Mouse (Mus musculus) heart, postnatal 0 days (tissue): ENCODE measurements around the gene Zfp12. TPM values are rescaled to one million over a fixed set of nuclear protein-coding genes. Genes with fewer than 3 reads are reported as not detected.
A peak's percentile ranks its signal among the peaks of the same experiment; 100 is the strongest.

Experiments
- ATAC-seq: fragments of 200-750 bp; cut with Nextera tagmentation; 2 replicates; pipeline ENCODE4 v1.8.0; 2017; ENCODE audit warnings: low read depth, moderate number of reproducible peaks, moderate library complexity; ENCODE audit not compliant: insufficient read depth
- DNase-seq: peaks from one replicate; pipeline ENCODE4 v3.0.0-alpha.2; 2016; ENCODE audit warnings: low spot score
- H3K27ac ChIP-seq: fragments of 300-500 bp; sonication (generic); 2 replicates; pipeline ENCODE4 v1.5.1; 2014; ENCODE audit warnings: low read depth, mild to moderate bottlenecking
- H3K27me3 ChIP-seq: fragments of 300-500 bp; sonication (generic); 2 replicates; pipeline ENCODE4 v1.6.1; 2014; ENCODE audit warnings: low read length, mixed read lengths; ENCODE audit not compliant: control insufficient read depth, insufficient read depth
- H3K36me3 ChIP-seq: fragments of 300-500 bp; sonication (generic); replicated peaks from 2 replicates; pipeline ENCODE4 v1.6.1; 2014; ENCODE audit warnings: low read length, mixed read lengths; ENCODE audit not compliant: control insufficient read depth, insufficient read depth
- H3K4me1 ChIP-seq: fragments of 300-500 bp; sonication (generic); 2 replicates; pipeline ENCODE4 v1.6.1; 2014; ENCODE audit warnings: antibody characterized with exemption; ENCODE audit not compliant: control insufficient read depth, insufficient read depth
- H3K4me2 ChIP-seq: fragments of 300-500 bp; sonication (generic); 2 replicates; pipeline ENCODE4 v1.6.1; 2014; ENCODE audit warnings: low read depth, mild to moderate bottlenecking, low read length, moderate library complexity
- H3K4me3 ChIP-seq: fragments of 300-500 bp; sonication (generic); 2 replicates; pipeline ENCODE4 v1.5.1; 2014; ENCODE audit warnings: low read depth, low read length
- H3K9ac ChIP-seq: fragments of 300-500 bp; sonication (generic); replicated peaks from 2 replicates; pipeline ENCODE4 v1.6.1; 2014; ENCODE audit warnings: low read depth, low read length, mixed read lengths
- H3K9me3 ChIP-seq: fragments of 300-500 bp; sonication (generic); replicated peaks from 2 replicates; pipeline ENCODE4 v1.6.1; 2016; ENCODE audit warnings: low read length; ENCODE audit not compliant: control insufficient read depth
- CTCF ChIP-seq: IDR thresholded peaks from 2 replicates; pipeline ENCODE4 v1.5.1; 2016; ENCODE audit warnings: antibody characterized with exemption, control low read depth, low read depth
- EP300 ChIP-seq: IDR thresholded peaks from 2 replicates; pipeline ENCODE4 v1.6.1; 2016; ENCODE audit warnings: antibody characterized with exemption, low read depth
- WGBS: fragments of 180-500 bp; shearing (Covaris S2); extraction: QIAGEN DNeasy Blood & Tissue Kit; methylation state at CpG from one replicate; pipeline ENCODE4 v1.1.7; 2014; 5-methylcytosine and 5-hydroxymethylcytosine counted together
- polyA plus RNA-seq: library from polyadenylated mRNA; unstranded; fragments of >200 nt; fragmentation: Nextera tagmentation; extraction: Ambion mirVana; gene quantifications from 2 replicates; pipeline ENCODE4 v1.2.1, GENCODE M21; 2015
- total RNA-seq: library from RNA; depleted of rRNA; stranded (reverse); fragments of >200 nt; gene quantifications from 2 replicates; pipeline ENCODE4 v1.2.3, GENCODE M21; 2014; ENCODE audit warnings: low replicate concordance

Gene Zfp12
- total and polyA plus RNA-seq, 2 experiments from 2014 or later, result 3.6 to 7.8 TPM

DNA sequence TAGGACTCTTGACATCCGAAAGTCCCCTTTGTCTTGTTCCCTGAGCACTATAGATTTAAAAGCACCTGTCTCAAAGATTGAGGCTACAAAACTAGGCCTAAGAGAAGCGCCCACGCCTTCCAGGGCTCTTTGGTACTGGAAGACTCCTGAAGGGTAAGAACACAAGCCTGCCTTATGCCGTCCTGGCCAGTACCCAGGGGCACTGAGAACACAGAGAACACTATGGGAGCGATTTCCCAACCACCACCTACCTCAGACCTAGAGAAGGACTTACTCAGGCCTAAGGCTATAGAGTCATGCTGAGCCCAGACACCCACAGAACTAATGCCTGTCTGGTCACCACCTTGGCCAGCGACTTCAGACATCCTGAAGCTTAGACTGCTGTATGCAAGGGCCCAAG is 31.8 kb downstream of the Zfp12 start:
- no peak overlapping the region for H3K9ac ChIP-seq

DNA sequence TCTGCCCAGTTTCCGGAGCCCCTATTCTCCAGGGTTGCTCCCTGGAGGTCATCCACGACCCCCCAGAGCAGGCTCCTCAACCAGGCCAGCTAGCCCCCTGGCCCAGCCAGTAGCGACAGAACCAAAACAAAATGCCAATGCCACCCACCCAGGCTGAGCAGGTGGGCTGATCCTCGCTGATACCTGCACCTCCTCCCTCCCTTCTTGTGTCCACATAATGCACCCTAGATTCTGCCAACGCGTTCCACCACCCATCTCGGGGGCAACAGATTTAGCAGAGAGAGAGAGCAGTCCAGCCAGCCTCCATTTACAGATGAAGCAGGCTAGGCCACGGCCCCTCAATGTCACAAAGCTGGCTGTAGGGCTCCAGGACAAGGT is 34.0 kb downstream of the Zfp12 start:
- Histone ChIP-seq H3K4me1 (peaks cover 15% of the 10 kb centered on the region), H3K9ac (peak overlapping the region; percentile 90), H3K4me3 (peak overlapping the region; percentile 98), H3K9me3 (no peaks in the 10 kb centered on the region), H3K4me2 (peak overlapping the region; percentile 99), H3K27me3 (no peaks in the 10 kb centered on the region), H3K36me3 (no peaks in the 10 kb centered on the region), H3K27ac (no peak overlapping the region)
- 28% methylated on average over 8 of the region's 8 CpGs for WGBS
- ATAC-seq (no peak), DNase-seq (no peak)
- no peak for TF ChIP-seq CTCF
- TF ChIP-seq EP300, result no peak

More for the DNA sequence above, 31.8 kb downstream of the Zfp12 start:
- Histone ChIP-seq H3K4me2 (no peak overlapping the region), H3K27me3 (no peaks in the 10 kb centered on the region), H3K27ac (no peak overlapping the region), H3K4me1 (peaks cover 15% of the 10 kb centered on the region), H3K4me3 (no peak overlapping the region), H3K36me3 (0 out of 2 replicates have a peak, but pooled peaks cover 19% of the 10 kb centered on the region), H3K9me3 (no peaks in the 10 kb centered on the region)
- TF ChIP-seq CTCF (no peak), EP300 (no peak)
- WGBS, result 81% methylated on average over 6 of the region's 6 CpGs
- no peak for ATAC-seq
- no peak for DNase-seq

GRCm38 (mm10) chr5:143269363-143270150 is 34.6 kb downstream of the Zfp12 start, which contains the start of gene Zfp316:
Gene Zfp316, minus strand, starts transcription at chr5:143270022.
- H3K4me2 ChIP-seq, result peak within 1 kb of the TSS; percentile 99
- DNase-seq (peak; percentile 29), ATAC-seq (peak; percentile 79)
- no peaks in the 10 kb centered on the region for H3K9me3 ChIP-seq
- peaks cover 15% of the 10 kb centered on the region for H3K4me1 ChIP-seq
- peak within 1 kb of the TSS; percentile 98 for H3K4me3 ChIP-seq
- peak within 1 kb of the TSS; percentile 53 for H3K27ac ChIP-seq
- under 1% methylated on average over 67 of the region's 79 CpGs for WGBS
- TF ChIP-seq CTCF (no peak), EP300 (no peak)
- no peaks in the 10 kb centered on the region for H3K36me3 ChIP-seq
- no peaks in the 10 kb centered on the region for H3K27me3 ChIP-seq
- peak within 1 kb of the TSS; percentile 90 for H3K9ac ChIP-seq

DNA sequence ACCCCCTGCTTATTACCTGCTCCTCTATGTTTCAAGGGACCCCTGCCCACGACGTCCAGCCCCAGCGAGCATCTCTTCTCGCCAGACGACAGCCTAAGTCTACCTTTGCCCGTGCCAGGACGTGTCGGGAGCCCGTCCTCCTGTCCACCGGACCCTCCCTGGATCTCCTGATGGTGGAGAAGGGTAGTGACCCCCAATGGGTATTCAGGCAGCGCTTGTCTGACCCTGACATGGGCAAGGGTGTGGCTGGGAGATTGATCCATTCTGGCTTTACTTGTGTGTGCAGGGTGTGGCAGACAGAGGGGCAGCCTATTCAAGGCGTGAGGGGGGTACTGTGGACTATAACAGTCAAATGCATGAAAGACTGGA is 35.2 kb downstream of the Zfp12 start:
- peak overlapping the region; percentile 90 for H3K9ac ChIP-seq
- WGBS, result 4% methylated on average over 12 of the region's 12 CpGs
- H3K9me3 ChIP-seq, result no peaks in the 10 kb centered on the region
- no peak for TF ChIP-seq CTCF
- TF ChIP-seq EP300, result no peak
- peak overlapping the region; percentile 99 for H3K4me2 ChIP-seq
- peaks cover 15% of the 10 kb centered on the region for H3K4me1 ChIP-seq
- no peaks in the 10 kb centered on the region for H3K27me3 ChIP-seq
- H3K4me3 ChIP-seq, result peak overlapping the region; percentile 98
- DNase-seq, result no peak
- H3K36me3 ChIP-seq, result no peaks in the 10 kb centered on the region
- peak; percentile 7; the same call in 1 of the 2 replicates for ATAC-seq
- H3K27ac ChIP-seq, result peak overlapping the region; percentile 53

GRCm38 (mm10) chr5:143271642-143272041 is 36.7 kb downstream of the Zfp12 start:
- TF ChIP-seq EP300, result no peak
- TF ChIP-seq CTCF, result no peak
- no peaks in the 10 kb centered on the region for H3K36me3 ChIP-seq
- H3K4me1 ChIP-seq, result peaks cover 15% of the 10 kb centered on the region
- 55% methylated on average over 6 of the region's 6 CpGs for WGBS
- ATAC-seq (no peak), DNase-seq (no peak)
- H3K9ac ChIP-seq, result no peak overlapping the region
- no peak overlapping the region for H3K4me3 ChIP-seq
- H3K9me3 ChIP-seq, result no peaks in the 10 kb centered on the region
- peaks cover 7% of the 10 kb centered on the region; the same call in 1 of the 2 replicates for H3K27me3 ChIP-seq
- H3K4me2 ChIP-seq, result no peak overlapping the region
- no peak overlapping the region for H3K27ac ChIP-seq
